Mouse (Mus musculus): ENCODE data around the gene Cnnm3. TPM values are rescaled to one million over a fixed set of nuclear protein-coding genes. Genes with fewer than 3 reads are reported as not detected.
A peak's percentile ranks its signal among the peaks of the same experiment; 100 is the strongest.

Cnnm3 gene
- polyA plus RNA-seq (2012; rRNA removed) = 7.1 and 13.0 TPM in 2 replicates

- H3K27me3 ChIP-seq (ENCODE audit: control insufficient read depth, insufficient read depth, low read length) = no peaks in the 10 kb centered on the region
- peaks cover 15% of the 10 kb centered on the region for H3K36me3 ChIP-seq (ENCODE audit: control insufficient read depth, insufficient read depth, low read length)
- TF ChIP-seq POLR2A (IDR thresholded peaks at IDR 0.05; ENCODE audit: low read depth, low read length) (peak; percentile 82), CTCF (IDR thresholded peaks at IDR 0.05; ENCODE audit: extremely low read depth, insufficient read length, insufficient replicate concordance, low read depth, low read length) (peak; percentile 64; the same call in 1 of the 2 replicates)
- peak within 1 kb of the TSS; percentile 85 for H3K4me3 ChIP-seq (ENCODE audit: low read depth, low read length)
- WGBS = 2% methylated on average over 51 of the region's 51 CpGs
- H3K4me1 ChIP-seq (ENCODE audit: control insufficient read depth, insufficient read depth, insufficient read length, low read length) = peaks cover 6% of the 10 kb centered on the region
- peak within 1 kb of the TSS; percentile 71 for H3K27ac ChIP-seq (ENCODE audit: insufficient read depth, low read depth, low read length)
Measured at GRCm38 (mm10) chr1:36511289-36512021, at the start of gene Cnnm3. Gene Cnnm3 (plus strand): TSS chr1:36511867.

GRCm38 (mm10) chr1:36465641-36466160 is 46.0 kb upstream of the Cnnm3 start:
- Histone ChIP-seq H3K27ac (ENCODE audit: insufficient read depth, low read depth, low read length) (no peak overlapping the region), H3K4me3 (ENCODE audit: low read depth, low read length) (no peak overlapping the region), H3K4me1 (ENCODE audit: control insufficient read depth, insufficient read depth, insufficient read length, low read length) (peaks cover 3% of the 10 kb centered on the region; the same call in 1 of the 2 replicates), H3K36me3 (ENCODE audit: control insufficient read depth, insufficient read depth, low read length) (no peaks in the 10 kb centered on the region), H3K27me3 (ENCODE audit: control insufficient read depth, insufficient read depth, low read length) (no peaks in the 10 kb centered on the region)
- no peak for TF ChIP-seq CTCF (IDR thresholded peaks at IDR 0.05; ENCODE audit: extremely low read depth, insufficient read length, insufficient replicate concordance, low read depth, low read length)
- TF ChIP-seq POLR2A (IDR thresholded peaks at IDR 0.05; ENCODE audit: low read depth, low read length) = no peak
- 22% methylated on average over 4 of the region's 4 CpGs for WGBS

GRCm38 (mm10) chr1:36467446-36467845 is 44.2 kb upstream of the Cnnm3 start:
- Histone ChIP-seq H3K4me3 (ENCODE audit: low read depth, low read length) (no peak overlapping the region), H3K27me3 (ENCODE audit: control insufficient read depth, insufficient read depth, low read length) (no peaks in the 10 kb centered on the region), H3K36me3 (ENCODE audit: control insufficient read depth, insufficient read depth, low read length) (no peaks in the 10 kb centered on the region), H3K4me1 (ENCODE audit: control insufficient read depth, insufficient read depth, insufficient read length, low read length) (peaks cover 3% of the 10 kb centered on the region; the same call in 1 of the 2 replicates), H3K27ac (ENCODE audit: insufficient read depth, low read depth, low read length) (no peak overlapping the region)
- TF ChIP-seq CTCF (IDR thresholded peaks at IDR 0.05; ENCODE audit: extremely low read depth, insufficient read length, insufficient replicate concordance, low read depth, low read length) = no peak
- no peak for TF ChIP-seq POLR2A (IDR thresholded peaks at IDR 0.05; ENCODE audit: low read depth, low read length)
- 71% methylated on average over 5 of the region's 5 CpGs for WGBS

- peaks cover 3% of the 10 kb centered on the region; the same call in 1 of the 2 replicates for H3K4me1 ChIP-seq (ENCODE audit: control insufficient read depth, insufficient read depth, insufficient read length, low read length)
- H3K27ac ChIP-seq (ENCODE audit: insufficient read depth, low read depth, low read length) = peak overlapping the region; percentile 26
- H3K4me3 ChIP-seq (ENCODE audit: low read depth, low read length) = no peak overlapping the region
- no peaks in the 10 kb centered on the region for H3K36me3 ChIP-seq (ENCODE audit: control insufficient read depth, insufficient read depth, low read length)
- 46% methylated on average over 2 of the region's 2 CpGs for WGBS
- no peaks in the 10 kb centered on the region for H3K27me3 ChIP-seq (ENCODE audit: control insufficient read depth, insufficient read depth, low read length)
- TF ChIP-seq CTCF (IDR thresholded peaks at IDR 0.05; ENCODE audit: extremely low read depth, insufficient read length, insufficient replicate concordance, low read depth, low read length) (no peak), POLR2A (IDR thresholded peaks at IDR 0.05; ENCODE audit: low read depth, low read length) (no peak)
Measured at GRCm38 (mm10) chr1:36469811-36470444, 41.7 kb upstream of the Cnnm3 start.

- peak; percentile 85; the same call in 1 of the 2 replicates for TF ChIP-seq POLR2A (IDR thresholded peaks at IDR 0.05; ENCODE audit: low read depth, low read length)
- TF ChIP-seq CTCF (IDR thresholded peaks at IDR 0.05; ENCODE audit: extremely low read depth, insufficient read length, insufficient replicate concordance, low read depth, low read length) = no peak
- Histone ChIP-seq H3K4me3 (ENCODE audit: low read depth, low read length) (peak within 1 kb of the TSS; percentile 74), H3K27me3 (ENCODE audit: control insufficient read depth, insufficient read depth, low read length) (no peaks in the 10 kb centered on the region), H3K36me3 (ENCODE audit: control insufficient read depth, insufficient read depth, low read length) (no peaks in the 10 kb centered on the region), H3K27ac (ENCODE audit: insufficient read depth, low read depth, low read length) (peak within 1 kb of the TSS; percentile 99), H3K4me1 (ENCODE audit: control insufficient read depth, insufficient read depth, insufficient read length, low read length) (peaks cover 3% of the 10 kb centered on the region; the same call in 1 of the 2 replicates)
- WGBS = under 1% methylated on average over 77 of the region's 98 CpGs
Measured at GRCm38 (mm10) chr1:36471181-36472105, 40.2 kb upstream of the Cnnm3 start, which contains the start of gene Cnnm4. Gene Cnnm4 (plus strand): TSS chr1:36471620.

GRCm38 (mm10) chr1:36472106-36472440 is 39.6 kb upstream of the Cnnm3 start:
- WGBS = 8% methylated on average over 18 of the region's 18 CpGs
- no peak for TF ChIP-seq CTCF (IDR thresholded peaks at IDR 0.05; ENCODE audit: extremely low read depth, insufficient read length, insufficient replicate concordance, low read depth, low read length)
- no peak for TF ChIP-seq POLR2A (IDR thresholded peaks at IDR 0.05; ENCODE audit: low read depth, low read length)
- Histone ChIP-seq H3K36me3 (ENCODE audit: control insufficient read depth, insufficient read depth, low read length) (no peaks in the 10 kb centered on the region), H3K4me3 (ENCODE audit: low read depth, low read length) (peak overlapping the region; percentile 74), H3K27ac (ENCODE audit: insufficient read depth, low read depth, low read length) (peak overlapping the region; percentile 99), H3K27me3 (ENCODE audit: control insufficient read depth, insufficient read depth, low read length) (no peaks in the 10 kb centered on the region), H3K4me1 (ENCODE audit: control insufficient read depth, insufficient read depth, insufficient read length, low read length) (peaks cover 3% of the 10 kb centered on the region; the same call in 1 of the 2 replicates)

All from small intestine, adult 2 months (tissue).